ENCODE assay signal across 10 mouse cellular contexts in the genomic region with DNA sequence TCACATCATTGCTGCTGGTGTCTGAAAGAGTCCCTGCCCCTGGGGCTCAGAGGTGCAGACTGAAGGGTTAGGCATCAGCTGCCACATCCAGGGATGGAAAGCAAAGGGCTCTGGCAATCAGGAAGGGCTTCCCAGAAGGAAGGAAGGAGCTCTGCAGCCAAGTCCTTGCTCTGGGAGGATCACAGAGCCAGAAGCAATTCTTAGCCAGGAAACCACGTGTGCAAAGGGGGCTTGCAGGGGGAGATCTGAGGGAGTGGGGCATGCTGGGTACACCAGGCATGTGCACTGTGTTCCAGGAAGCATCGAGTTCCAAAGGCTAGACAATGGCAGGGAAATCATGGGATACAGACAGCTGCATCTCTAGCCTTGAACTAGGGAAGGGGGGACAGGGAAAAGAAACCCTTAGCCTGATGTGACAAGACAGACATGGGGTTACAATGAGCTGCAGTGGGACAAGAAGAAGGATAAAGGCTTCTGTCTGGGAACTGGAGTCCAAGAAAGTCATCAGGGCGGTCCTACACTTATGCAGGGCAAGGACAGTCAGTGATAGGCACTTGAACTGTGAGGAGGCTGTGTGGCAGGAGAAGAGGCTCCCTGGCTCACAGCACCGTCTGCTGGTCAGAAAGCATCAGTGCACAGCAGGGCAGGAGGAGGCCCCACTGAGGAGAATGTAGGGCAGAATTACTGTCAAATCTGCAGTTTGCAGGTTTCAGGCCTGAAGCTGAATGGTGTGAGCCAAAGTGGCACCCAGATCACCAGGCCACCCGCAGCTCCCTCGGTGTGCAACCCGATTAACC. TPM values are rescaled to one million over a fixed set of nuclear protein-coding genes. Genes with fewer than 3 reads are reported as not detected.
A peak's percentile ranks its signal among the peaks of the same experiment; 100 is the strongest.
DNase-seq lines count a peak whose midpoint lies in the region; TF ChIP-seq lines count a peak whose summit lies in the region.
"Not testable (repeated sequence)": the region's sequence is repeated elsewhere in the genome, so short reads cannot be mapped to it uniquely, and the experiment has no call there.
"Had no signal": no experiment of that assay in that cellular context is flagged by ENCODE, and none has a peak within 500 bp of the region (broad histone marks: within the 10 kb centered on the region; RNA-seq: fewer than 3 reads in every experiment).

No protein-coding gene starts in this region.

- not testable (repeated sequence) for H3K27me3 ChIP-seq in cerebellum, adult 2 months (ENCODE audit: control insufficient read depth, insufficient read depth, low read length)

- TF ChIP-seq POLR2A in cerebellum, adult 2 months (IDR thresholded peaks at IDR 0.05; ENCODE audit: borderline replicate concordance, insufficient read depth, low read length) = not testable (repeated sequence)

- whole genome bisulfite sequencing in cerebellum, adult 2 months = 22% methylated on average over 7 of the region's 7 CpGs

- H3K4me3 ChIP-seq in cerebellum, adult 2 months (replicated peaks; ENCODE audit: insufficient read depth, low read depth, low read length) = not testable (repeated sequence)

- TF ChIP-seq CTCF in cerebellum, adult 2 months (IDR thresholded peaks at IDR 0.05; ENCODE audit: borderline replicate concordance, insufficient read depth, low read depth, low read length) = peak; percentile 81

- not testable (repeated sequence) for H3K4me1 ChIP-seq in cerebellum, adult 2 months (ENCODE audit: control insufficient read depth, insufficient read depth, low read length)

- DNase-seq in MN1 (ENCODE audit: low spot score) = peak; percentile 48
- DNase-seq in cerebellum, adult 2 months = peak; percentile 45 to 46
- DNase-seq in frontal cortex, adult 2 months (ENCODE audit: extremely low spot score in 1 of 2, low spot score in 1 of 2) = peak; percentile 25 to 79
- peak; percentile 75 for DNase-seq in heart, postnatal 4 days
- peak; percentile 55 for DNase-seq in layer of hippocampus, adult 9-11 months
- DNase-seq in lung, adult 18-20 months = peak; percentile 39 to 43
- DNase-seq in ovary, postnatal 36 days (ENCODE audit: low spot score) = peak; percentile 53
- DNase-seq in thymus, postnatal 14 days = peak; percentile 47

- H3K27ac ChIP-seq in cerebellum, adult 2 months (ENCODE audit: insufficient read depth, low read length) = not testable (repeated sequence)

RNA-seq across cellular contexts. Expression of a gene that starts 14.3 kb away (rescaled TPM):
- polyA plus RNA-seq in cerebellum, adult 2 months (2012; rRNA removed) = 0.30 and 0.33 TPM in 2 replicates
- polyA plus RNA-seq in frontal cortex, adult 2 months (2012; rRNA removed) = 1.2 and 1.7 TPM in 2 replicates
- 1 to 10 TPM; 1.6 to 2.0 TPM for total RNA-seq in heart, postnatal 4 days (2021)

RNA-seq across cellular contexts. Expression of a gene that starts 34.3 kb away (rescaled TPM):
- 0.20 and 0.24 TPM in 2 replicates for polyA plus RNA-seq in cerebellum, adult 2 months (2012; rRNA removed)
- 0.53 and 0.80 TPM in 2 replicates for polyA plus RNA-seq in frontal cortex, adult 2 months (2012; rRNA removed)
- total RNA-seq in heart, postnatal 4 days (2021) = 1 to 10 TPM; 1.1 to 1.2 TPM

RNA-seq across cellular contexts. Expression of a gene that starts 55.9 kb away (rescaled TPM):
- polyA plus RNA-seq in cerebellum, adult 2 months (2012; rRNA removed) = 0.13 TPM in 1 of 2 replicates, not detected in the other
- 0.12 TPM in 1 of 2 replicates, not detected in the other for polyA plus RNA-seq in frontal cortex, adult 2 months (2012; rRNA removed)
- not detected for total RNA-seq in heart, postnatal 4 days (2021)
- polyA plus RNA-seq: embryonic facial prominence, embryonic 12.5 days; limb, embryonic 13.5 days had no signal
